ENCODE assay signal across 12 mouse cellular contexts in genomic region chr11:76069816-76070215, GRCm38 (mm10).
"Had no signal": no experiment of that assay in that cellular context is flagged by ENCODE, and none has a peak within 500 bp of the region (broad histone marks: within the 10 kb centered on the region; RNA-seq: fewer than 3 reads in every experiment).

No protein-coding gene starts in this region.

- ATAC-seq: lung, postnatal 0 days; midbrain, embryonic 13.5 days had no signal

- H3K27me3 ChIP-seq: limb, embryonic 12.5 days; liver, embryonic 15.5 days; midbrain, embryonic 13.5 days had no signal

- H3K4me2 ChIP-seq: limb, embryonic 12.5 days; liver, embryonic 15.5 days; midbrain, embryonic 13.5 days had no signal

- H3K4me1 ChIP-seq: liver, embryonic 15.5 days; midbrain, embryonic 13.5 days had no signal

- H3K9me3 ChIP-seq: limb, embryonic 12.5 days; liver, embryonic 15.5 days; midbrain, embryonic 13.5 days had no signal

- H3K9ac ChIP-seq: limb, embryonic 12.5 days; liver, embryonic 15.5 days; midbrain, embryonic 13.5 days had no signal

- DNase-seq: kidney, postnatal 10 days; kidney, postnatal 4 days; liver; lung, adult 2 months; lung, postnatal 36 days; right cerebral cortex, postnatal 14 days; thymus, postnatal 4 days had no signal

- H3K4me3 ChIP-seq: layer of hippocampus, adult 2 months; limb, embryonic 12.5 days; liver, embryonic 15.5 days; midbrain, embryonic 13.5 days had no signal

- H3K36me3 ChIP-seq: liver, embryonic 15.5 days had no signal

- H3K27ac ChIP-seq: layer of hippocampus, adult 2 months; limb, embryonic 12.5 days; liver, embryonic 15.5 days; midbrain, embryonic 13.5 days had no signal
